Mouse (Mus musculus): Measurements from ENCODE around the gene Eogt. TPM values are rescaled to one million over a fixed set of nuclear protein-coding genes. Genes with fewer than 3 reads are reported as not detected.

Gene Eogt
- polyA plus RNA-seq, 1 experiment from 2014 or later: 8.0 TPM

- Histone ChIP-seq H3K9me3 (no peaks in the 10 kb centered on the region), H3K27me3 (no peaks in the 10 kb centered on the region), H3K4me1 (no peaks in the 10 kb centered on the region), H3K4me3 (replicated peaks) (no peak overlapping the region), H3K9ac (no peak overlapping the region), H3K36me3 (replicated peaks) (no peaks in the 10 kb centered on the region; the same call in 1 of the 2 replicates), H3K27ac (no peak overlapping the region), H3K4me2 (no peak overlapping the region)
- ATAC-seq (ENCODE audit: low FRiP score): no peak
- 87% methylated on average over 5 of the region's 5 CpGs for WGBS
Measured at GRCm38 (mm10) chr6:97132707-97133303, 16.2 kb downstream of the Eogt start.

- no peaks in the 10 kb centered on the region for H3K27me3 ChIP-seq
- no peaks in the 10 kb centered on the region for H3K9me3 ChIP-seq
- H3K4me1 ChIP-seq: no peaks in the 10 kb centered on the region
- H3K36me3 ChIP-seq (replicated peaks): no peaks in the 10 kb centered on the region; the same call in 1 of the 2 replicates
- 80% methylated on average over 4 of the region's 4 CpGs for WGBS
- ATAC-seq (ENCODE audit: low FRiP score): no peak
- H3K9ac ChIP-seq: no peak overlapping the region
- H3K4me3 ChIP-seq (replicated peaks): no peak overlapping the region
- H3K4me2 ChIP-seq: no peak overlapping the region
- H3K27ac ChIP-seq: no peak overlapping the region
Measured at GRCm38 (mm10) chr6:97131808-97132207, 17.2 kb downstream of the Eogt start.

GRCm38 (mm10) chr6:97130979-97131378 lies 18.0 kb downstream of the Eogt start:
- WGBS: 60% methylated on average over 5 of the region's 5 CpGs
- Histone ChIP-seq H3K27ac (no peak overlapping the region), H3K9ac (no peak overlapping the region), H3K36me3 (replicated peaks) (no peaks in the 10 kb centered on the region; the same call in 1 of the 2 replicates), H3K4me2 (no peak overlapping the region), H3K4me1 (no peaks in the 10 kb centered on the region), H3K9me3 (no peaks in the 10 kb centered on the region), H3K27me3 (no peaks in the 10 kb centered on the region), H3K4me3 (replicated peaks) (no peak overlapping the region)
- ATAC-seq (ENCODE audit: low FRiP score): no peak

GRCm38 (mm10) chr6:97124336-97125010 lies 24.5 kb downstream of the Eogt start:
- Histone ChIP-seq H3K9ac (no peak overlapping the region), H3K27ac (no peak overlapping the region), H3K36me3 (replicated peaks) (no peaks in the 10 kb centered on the region), H3K4me1 (no peaks in the 10 kb centered on the region), H3K4me2 (no peak overlapping the region), H3K27me3 (no peaks in the 10 kb centered on the region), H3K4me3 (replicated peaks) (no peak overlapping the region), H3K9me3 (no peaks in the 10 kb centered on the region)
- ATAC-seq (ENCODE audit: low FRiP score): no peak
- WGBS: 85% methylated on average over 10 of the region's 10 CpGs

GRCm38 (mm10) chr6:97120922-97121321 lies 28.1 kb downstream of the Eogt start:
- WGBS: 77% methylated on average over 4 of the region's 4 CpGs
- no peak overlapping the region for H3K27ac ChIP-seq
- ATAC-seq (ENCODE audit: low FRiP score): no peak

GRCm38 (mm10) chr6:97118327-97118726 lies 30.7 kb downstream of the Eogt start:
- no peak overlapping the region for H3K27ac ChIP-seq
- ATAC-seq (ENCODE audit: low FRiP score): no peak
- H3K4me1 ChIP-seq: no peaks in the 10 kb centered on the region
- no peak overlapping the region for H3K9ac ChIP-seq
- no peak overlapping the region for H3K4me3 ChIP-seq (replicated peaks)
- no peaks in the 10 kb centered on the region for H3K27me3 ChIP-seq
- WGBS: 82% methylated on average over 3 of the region's 3 CpGs
- H3K4me2 ChIP-seq: no peak overlapping the region
- no peaks in the 10 kb centered on the region for H3K9me3 ChIP-seq
- H3K36me3 ChIP-seq (replicated peaks): no peaks in the 10 kb centered on the region

More at GRCm38 (mm10) chr6:97120922-97121321, 28.1 kb downstream of the Eogt start:
- H3K4me1 ChIP-seq: no peaks in the 10 kb centered on the region
- H3K27me3 ChIP-seq: no peaks in the 10 kb centered on the region
- no peak overlapping the region for H3K9ac ChIP-seq
- H3K4me3 ChIP-seq (replicated peaks): no peak overlapping the region
- H3K9me3 ChIP-seq: no peaks in the 10 kb centered on the region
- H3K36me3 ChIP-seq (replicated peaks): no peaks in the 10 kb centered on the region
- no peak overlapping the region for H3K4me2 ChIP-seq

- 86% methylated on average over 5 of the region's 5 CpGs for WGBS
- Histone ChIP-seq H3K36me3 (replicated peaks) (no peaks in the 10 kb centered on the region), H3K27me3 (no peaks in the 10 kb centered on the region), H3K4me2 (no peak overlapping the region), H3K4me1 (no peaks in the 10 kb centered on the region), H3K9me3 (no peaks in the 10 kb centered on the region), H3K4me3 (replicated peaks) (no peak overlapping the region), H3K9ac (no peak overlapping the region), H3K27ac (no peak overlapping the region)
- ATAC-seq (ENCODE audit: low FRiP score): no peak
Measured at GRCm38 (mm10) chr6:97116896-97117295, 32.1 kb downstream of the Eogt start.

GRCm38 (mm10) chr6:97114821-97115220 lies 34.2 kb downstream of the Eogt start:
- no peak for ATAC-seq (ENCODE audit: low FRiP score)
- H3K9ac ChIP-seq: no peak overlapping the region
- 62% methylated on average over 3 of the region's 3 CpGs for WGBS
- H3K4me3 ChIP-seq (replicated peaks): no peak overlapping the region
- no peaks in the 10 kb centered on the region for H3K27me3 ChIP-seq
- no peak overlapping the region for H3K27ac ChIP-seq
- H3K9me3 ChIP-seq: no peaks in the 10 kb centered on the region
- no peak overlapping the region for H3K4me2 ChIP-seq
- H3K36me3 ChIP-seq (replicated peaks): no peaks in the 10 kb centered on the region
- H3K4me1 ChIP-seq: no peaks in the 10 kb centered on the region

GRCm38 (mm10) chr6:97112177-97112576 lies 36.8 kb downstream of the Eogt start:
- ATAC-seq (ENCODE audit: low FRiP score): no peak
- 0 out of 2 replicates have a peak, but pooled peaks cover 8% of the 10 kb centered on the region for H3K27me3 ChIP-seq

GRCm38 (mm10) chr6:97106777-97107176 lies 42.2 kb downstream of the Eogt start:
- H3K27ac ChIP-seq: no peak overlapping the region
- WGBS: 8% methylated on average over 2 of the region's 2 CpGs
- no peaks in the 10 kb centered on the region for H3K9me3 ChIP-seq
- ATAC-seq (ENCODE audit: low FRiP score): peak; percentile 71
- H3K36me3 ChIP-seq (replicated peaks): no peaks in the 10 kb centered on the region
- no peak overlapping the region for H3K4me3 ChIP-seq (replicated peaks)
- H3K27me3 ChIP-seq: 0 out of 2 replicates have a peak, but pooled peaks cover 19% of the 10 kb centered on the region
- no peak overlapping the region for H3K4me2 ChIP-seq
- peaks cover 15% of the 10 kb centered on the region for H3K4me1 ChIP-seq
- H3K9ac ChIP-seq: no peak overlapping the region

More at GRCm38 (mm10) chr6:97112177-97112576, 36.8 kb downstream of the Eogt start:
- WGBS: 94% methylated on average over 8 of the region's 8 CpGs
- Histone ChIP-seq H3K4me2 (no peak overlapping the region), H3K9me3 (no peaks in the 10 kb centered on the region), H3K4me3 (replicated peaks) (no peak overlapping the region), H3K4me1 (no peaks in the 10 kb centered on the region), H3K27ac (no peak overlapping the region), H3K36me3 (replicated peaks) (no peaks in the 10 kb centered on the region), H3K9ac (no peak overlapping the region)

- Histone ChIP-seq H3K9me3 (no peaks in the 10 kb centered on the region), H3K4me1 (peaks cover 18% of the 10 kb centered on the region), H3K36me3 (replicated peaks) (no peaks in the 10 kb centered on the region), H3K9ac (no peak overlapping the region), H3K27ac (no peak overlapping the region), H3K4me2 (no peak overlapping the region), H3K27me3 (0 out of 2 replicates have a peak, but pooled peaks cover 22% of the 10 kb centered on the region), H3K4me3 (replicated peaks) (no peak overlapping the region)
- WGBS: 83% methylated on average over 8 of the region's 8 CpGs
- no peak for ATAC-seq (ENCODE audit: low FRiP score)
Measured at GRCm38 (mm10) chr6:97106106-97106505, 42.9 kb downstream of the Eogt start.

- H3K36me3 ChIP-seq (replicated peaks): no peaks in the 10 kb centered on the region
- 85% methylated on average over 7 of the region's 7 CpGs for WGBS
- H3K4me1 ChIP-seq: peaks cover 18% of the 10 kb centered on the region
- H3K9ac ChIP-seq: no peak overlapping the region
- no peak for ATAC-seq (ENCODE audit: low FRiP score)
- H3K4me2 ChIP-seq: no peak overlapping the region
- H3K4me3 ChIP-seq (replicated peaks): no peak overlapping the region
- H3K9me3 ChIP-seq: no peaks in the 10 kb centered on the region
- no peak overlapping the region for H3K27ac ChIP-seq
- H3K27me3 ChIP-seq: peaks cover 25% of the 10 kb centered on the region; the same call in 1 of the 2 replicates
Measured at GRCm38 (mm10) chr6:97104264-97104852, 44.6 kb downstream of the Eogt start.

All from forebrain, embryonic 12.5 days (tissue).